Mouse (Mus musculus) heart, postnatal 10 days (tissue): ENCODE data around the gene Rtcb. TPM values are rescaled to one million over a fixed set of nuclear protein-coding genes. Genes with fewer than 3 reads are reported as not detected.

Experiments used
- DNase-seq, 2 experiments: peaks; one replicate each; pipeline ENCODE4 v3.0.0; 2021
- intact Hi-C: fragments of 180-260 bp; cut with DNase I; formaldehyde crosslinking; loops from one replicate; pipeline ENCODE4 v1.15.1; 2025
- total RNA-seq, 2 experiments: library from RNA; stranded (reverse); gene quantifications; 2 replicates each; pipeline ENCODE4 v1.2.3; 2021

Gene Rtcb
- total RNA-seq, 2 experiments from 2014 or later: 82.5 to 88.9 TPM

DNA sequence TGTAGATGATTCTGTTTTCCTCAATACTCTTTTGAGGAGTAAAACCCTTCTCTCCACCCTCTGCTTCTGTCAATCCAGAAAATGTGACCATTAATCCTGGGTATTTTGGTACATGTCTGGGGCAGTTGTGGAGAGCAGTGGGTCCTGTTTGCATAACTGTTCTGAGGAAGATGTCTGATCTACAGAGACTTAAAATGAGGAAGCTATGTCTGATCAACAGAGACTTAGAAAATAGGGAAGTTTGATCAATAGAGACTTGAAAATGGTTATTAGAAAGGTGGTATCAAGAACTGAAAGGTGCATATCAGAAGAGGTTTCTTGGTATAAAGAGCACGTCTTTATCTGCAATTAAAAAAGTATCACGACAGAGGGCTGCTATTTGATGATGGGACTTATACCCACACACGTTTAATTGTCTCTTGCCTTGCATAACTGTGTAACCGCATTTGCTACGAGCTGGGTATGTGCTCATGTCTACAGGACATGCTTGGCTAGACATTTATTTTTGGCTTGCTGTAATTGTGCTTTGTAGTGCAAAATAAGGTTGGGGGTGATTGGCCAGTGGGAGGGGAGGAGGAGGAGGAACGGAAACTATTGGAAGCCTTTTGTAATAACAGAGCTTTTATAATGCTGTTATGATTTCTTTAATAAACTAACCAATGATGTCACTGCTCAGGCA, 5.7 kb downstream of the Rtcb start:
- intact Hi-C loops: loop anchor here (10.0 kb wide), 1 partner anchor 753 kb away; the partner anchor contains the start of genes Hsp90b1 and Ttc41
- DNase-seq: no peak

- intact Hi-C loops: no loop called here
- no peak for DNase-seq
Measured at GRCm38 (mm10) chr10:85948483-85949196, 9.0 kb downstream of the Rtcb start.

DNA sequence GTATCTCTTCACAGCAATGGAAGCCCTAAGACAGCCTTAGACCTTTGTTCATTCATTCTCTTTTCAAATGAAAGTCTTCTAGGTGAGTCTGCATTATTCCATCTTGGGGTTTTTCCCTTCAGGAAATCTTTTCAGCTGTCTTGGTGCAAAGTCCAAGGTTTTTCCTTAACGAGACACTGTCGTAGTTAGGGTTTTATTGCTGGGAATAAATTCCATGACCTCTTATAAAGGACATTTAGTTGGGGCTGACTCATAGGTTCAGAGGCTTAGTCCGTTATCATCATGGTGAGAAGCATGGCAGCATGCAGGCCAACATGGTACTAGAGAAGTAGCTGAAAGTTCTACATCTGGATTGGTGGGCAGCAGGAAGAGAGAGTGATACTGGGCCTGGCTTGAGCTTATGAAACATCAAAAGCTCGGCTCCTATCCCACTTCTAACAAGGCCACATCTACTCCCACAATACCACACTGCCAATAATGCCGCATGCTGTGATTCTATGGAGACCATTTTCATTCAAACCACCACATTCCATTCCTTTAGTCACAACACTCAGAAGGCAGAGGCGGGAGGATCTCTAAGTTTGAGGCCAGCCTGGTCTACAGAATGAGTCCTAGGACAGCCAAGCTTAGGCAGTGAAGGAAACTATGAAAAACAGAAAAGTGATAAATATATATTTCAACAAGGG, 21.2 kb downstream of the Rtcb start:
- intact Hi-C loops: no loop called here
- no peak for DNase-seq

GRCm38 (mm10) chr10:85929962-85930361, 27.7 kb downstream of the Rtcb start:
- intact Hi-C loops: no loop called here
- no peak for DNase-seq

- intact Hi-C loops: no loop called here
Measured at GRCm38 (mm10) chr10:85929208-85929591, 28.4 kb downstream of the Rtcb start.

DNA sequence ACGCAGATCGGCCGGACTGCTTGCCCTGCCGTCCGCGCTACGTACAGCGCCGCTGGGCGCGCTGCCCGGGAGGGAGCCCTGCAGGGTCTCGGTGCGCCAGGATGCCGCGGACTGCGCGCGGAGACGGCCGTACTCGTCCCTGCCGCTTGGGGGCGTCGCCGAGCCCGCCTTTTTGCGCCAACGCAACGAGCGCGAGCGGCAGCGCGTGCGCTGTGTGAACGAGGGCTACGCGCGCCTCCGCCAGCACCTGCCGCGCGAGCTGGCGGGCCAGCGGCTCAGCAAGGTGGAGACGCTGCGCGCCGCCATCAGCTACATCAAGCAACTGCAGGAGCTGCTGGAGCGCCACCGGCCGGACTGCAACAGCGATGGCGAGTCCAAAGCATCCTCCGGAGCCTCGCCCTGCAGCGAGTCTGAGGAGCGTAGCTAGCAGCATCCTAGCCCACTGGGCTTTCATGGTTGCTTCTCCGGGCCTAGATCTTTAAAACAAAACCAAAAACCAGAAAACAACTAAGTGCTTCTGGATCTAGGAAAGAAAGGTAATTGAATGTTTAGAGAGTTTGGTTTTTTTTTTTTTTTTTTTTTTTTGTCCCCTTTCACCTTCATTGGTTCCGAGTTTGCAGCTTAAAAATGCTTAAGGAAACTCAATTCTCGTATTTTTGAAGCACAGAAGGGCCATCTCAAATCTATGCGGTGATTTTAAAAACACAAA, 29.0 kb downstream of the Rtcb start:
- intact Hi-C loops: no loop called here
- DNase-seq: peak; percentile 43 to 46

More at GRCm38 (mm10) chr10:85929208-85929591, 28.4 kb downstream of the Rtcb start:
- DNase-seq: no peak

DNA sequence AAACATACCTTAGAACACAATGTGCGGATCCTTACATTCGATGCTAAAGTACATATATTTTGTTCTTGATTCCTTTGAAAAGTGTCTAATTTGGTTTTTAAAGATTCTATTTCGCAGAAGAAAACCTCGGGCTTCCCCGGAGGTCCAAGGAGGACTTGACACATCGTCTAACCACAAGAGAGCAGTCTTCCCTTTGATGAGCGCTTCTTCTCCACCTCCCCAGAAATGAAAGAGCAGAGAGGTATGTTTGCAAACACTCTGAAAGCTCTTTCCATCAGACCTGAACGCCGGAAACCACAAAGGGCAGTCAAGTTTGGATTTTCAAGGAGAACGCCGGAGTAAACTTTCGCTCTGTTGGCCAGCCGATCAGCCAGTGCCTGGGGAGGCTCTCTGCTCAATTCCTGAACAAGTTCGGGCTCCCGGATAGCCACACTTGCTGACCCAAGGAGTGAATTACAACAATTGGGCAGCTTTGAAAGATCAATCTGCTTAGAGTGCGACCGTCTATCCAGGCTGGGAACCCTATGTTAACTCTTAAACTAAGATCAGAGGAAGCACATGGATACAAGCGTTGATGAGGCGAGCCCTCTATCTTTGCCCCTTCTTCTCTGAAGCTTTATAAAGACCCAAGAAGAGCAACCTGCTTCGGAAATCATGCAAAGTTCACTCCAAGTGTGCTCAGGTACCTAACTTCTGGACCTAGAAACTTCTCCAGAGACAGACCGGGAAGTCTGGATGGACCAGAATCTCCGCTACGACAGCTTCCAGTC, 29.8 kb downstream of the Rtcb start, which contains the start of gene Ascl4:
Ascl4 (plus strand) TSS at position 6 of the 770 bp plus-strand sequence.
- intact Hi-C loops: no loop called here
- DNase-seq: peak; percentile 5 to 19

GRCm38 (mm10) chr10:85916498-85917309, 40.9 kb downstream of the Rtcb start, which contains the start of gene Prdm4:
Prdm4 (minus strand) TSS chr10:85917142.
- peak; percentile 97 for DNase-seq
- intact Hi-C loops: loop anchor here (2.0 to 10.0 kb wide), 3 partner anchors 41 to 788 kb away; partner anchors contain the start of genes Hsp90b1, Rtcb and Ttc41

Other genes starting within 250 kb of the Rtcb start
- 10 to 100 TPM; 16.1 TPM for gene Pwp1, start 128.3 kb downstream of the Rtcb start, total RNA-seq
- gene Prdm4, start 40.7 kb downstream of the Rtcb start, total RNA-seq: 10 to 100 TPM; 17.3 to 18.1 TPM
- gene Ascl4, start 30.1 kb downstream of the Rtcb start, total RNA-seq: not detected
- not detected for gene Bpifc, start 54.1 kb upstream of the Rtcb start, total RNA-seq
- gene Fbxo7, start 64.1 kb upstream of the Rtcb start, total RNA-seq: 10 to 100 TPM; 15.1 to 17.6 TPM